Mouse (Mus musculus): Measurements from ENCODE around the gene Scn5a. TPM values are rescaled to one million over a fixed set of nuclear protein-coding genes. Genes with fewer than 3 reads are reported as not detected.

The Scn5a gene
- polyA plus RNA-seq, 1 experiment from 2014 or later, result 0.24 TPM

- Histone ChIP-seq H3K36me3 (ENCODE audit: control insufficient read depth, insufficient read depth, low read length) (peaks cover 8% of the 10 kb centered on the region), H3K4me3 (ENCODE audit: low read length) (peak within 1 kb of the TSS; percentile 85), H3K4me1 (ENCODE audit: control insufficient read depth, insufficient read depth, low read depth, low read length) (peaks cover 12% of the 10 kb centered on the region), H3K27ac (ENCODE audit: low read depth, low read length) (peak within 1 kb of the TSS; percentile 82), H3K27me3 (replicated peaks; ENCODE audit: control insufficient read depth, insufficient read depth, low read length) (no peaks in the 10 kb centered on the region), H3K9ac (ENCODE audit: low read depth, low read length) (peak within 1 kb of the TSS; percentile 89), H3K9me3 (ENCODE audit: control insufficient read depth, low read length) (no peaks in the 10 kb centered on the region), H3K4me2 (ENCODE audit: low read length) (peak within 1 kb of the TSS; percentile 86)
- under 1% methylated on average over 43 of the region's 52 CpGs for WGBS
- peak; percentile 92 for ATAC-seq
These were observed 133.9 kb downstream of the Scn5a start, which contains the start of gene Exog for GRCm38 (mm10) chr9:119444738-119445429. Gene Exog (plus strand): TSS chr9:119444943.

DNA sequence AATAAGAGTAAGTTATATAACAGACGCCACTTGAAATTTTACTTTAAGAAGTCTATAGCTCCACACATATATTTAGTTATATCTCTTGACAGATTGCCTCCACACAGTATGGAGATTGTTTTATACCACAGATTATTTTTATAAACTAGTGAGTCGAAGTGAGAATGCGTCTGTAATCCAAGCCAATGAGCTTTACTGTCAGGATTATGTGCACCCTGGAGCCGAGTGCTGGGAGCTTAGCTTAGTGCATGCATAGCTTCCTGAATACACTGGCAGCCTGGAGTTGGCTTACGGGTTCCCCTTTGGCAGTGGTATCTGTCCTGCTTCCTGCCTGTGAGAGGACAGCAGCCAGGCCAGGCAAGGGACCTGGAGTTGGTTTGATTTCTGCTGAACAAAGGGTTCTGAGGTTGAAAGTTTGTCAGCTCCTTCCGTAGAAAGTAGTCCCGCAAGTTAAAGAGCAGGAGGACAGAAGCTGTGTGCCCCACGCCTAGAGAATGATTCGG is 140.3 kb downstream of the Scn5a start:
- no peak overlapping the region for H3K27ac ChIP-seq (ENCODE audit: low read depth, low read length)
- H3K36me3 ChIP-seq (ENCODE audit: control insufficient read depth, insufficient read depth, low read length), result peaks cover 6% of the 10 kb centered on the region; the same call in 1 of the 2 replicates
- H3K4me1 ChIP-seq (ENCODE audit: control insufficient read depth, insufficient read depth, low read depth, low read length), result no peaks in the 10 kb centered on the region
- 90% methylated on average over 9 of the region's 9 CpGs for WGBS
- no peak overlapping the region for H3K9ac ChIP-seq (ENCODE audit: low read depth, low read length)
- ATAC-seq, result no peak
- H3K9me3 ChIP-seq (ENCODE audit: control insufficient read depth, low read length), result no peaks in the 10 kb centered on the region
- no peak overlapping the region for H3K4me3 ChIP-seq (ENCODE audit: low read length)
- no peak overlapping the region for H3K4me2 ChIP-seq (ENCODE audit: low read length)
- H3K27me3 ChIP-seq (replicated peaks; ENCODE audit: control insufficient read depth, insufficient read depth, low read length), result no peaks in the 10 kb centered on the region

- no peak overlapping the region for H3K4me3 ChIP-seq (ENCODE audit: low read length)
- peaks cover 8% of the 10 kb centered on the region; the same call in 1 of the 2 replicates for H3K36me3 ChIP-seq (ENCODE audit: control insufficient read depth, insufficient read depth, low read length)
- no peak overlapping the region for H3K4me2 ChIP-seq (ENCODE audit: low read length)
- WGBS, result 92% methylated on average over 12 of the region's 12 CpGs
- ATAC-seq, result no peak
- H3K4me1 ChIP-seq (ENCODE audit: control insufficient read depth, insufficient read depth, low read depth, low read length), result no peaks in the 10 kb centered on the region
- H3K27me3 ChIP-seq (replicated peaks; ENCODE audit: control insufficient read depth, insufficient read depth, low read length), result no peaks in the 10 kb centered on the region
- no peak overlapping the region for H3K27ac ChIP-seq (ENCODE audit: low read depth, low read length)
- no peaks in the 10 kb centered on the region for H3K9me3 ChIP-seq (ENCODE audit: control insufficient read depth, low read length)
- H3K9ac ChIP-seq (ENCODE audit: low read depth, low read length), result no peak overlapping the region
These were observed 140.8 kb downstream of the Scn5a start for GRCm38 (mm10) chr9:119438065-119438464.

DNA sequence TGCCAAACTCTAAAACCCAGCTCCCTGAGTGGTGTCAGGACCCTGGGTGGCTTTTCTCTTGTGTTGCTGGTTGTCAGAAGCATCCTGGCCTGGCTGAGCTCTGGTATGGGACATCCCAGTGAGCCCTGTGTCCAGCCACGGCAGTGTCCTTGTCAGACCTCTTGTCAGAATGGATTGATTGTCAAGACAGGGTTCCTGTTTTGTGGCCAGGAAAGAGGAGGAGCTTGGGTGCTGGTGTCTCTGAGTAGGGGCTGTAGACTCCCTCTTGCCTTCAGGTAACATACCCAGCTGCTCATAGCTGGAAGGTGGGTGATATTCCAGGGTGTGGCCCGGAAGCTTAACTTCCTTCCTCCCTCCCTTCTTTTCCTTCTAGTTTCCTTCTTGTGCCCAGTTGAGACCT is 143.0 kb downstream of the Scn5a start:
- Histone ChIP-seq H3K27ac (ENCODE audit: low read depth, low read length) (no peak overlapping the region), H3K9ac (ENCODE audit: low read depth, low read length) (no peak overlapping the region), H3K4me3 (ENCODE audit: low read length) (no peak overlapping the region), H3K4me1 (ENCODE audit: control insufficient read depth, insufficient read depth, low read depth, low read length) (no peaks in the 10 kb centered on the region), H3K27me3 (replicated peaks; ENCODE audit: control insufficient read depth, insufficient read depth, low read length) (no peaks in the 10 kb centered on the region), H3K9me3 (ENCODE audit: control insufficient read depth, low read length) (no peaks in the 10 kb centered on the region), H3K36me3 (ENCODE audit: control insufficient read depth, insufficient read depth, low read length) (peaks cover 19% of the 10 kb centered on the region; the same call in 1 of the 2 replicates), H3K4me2 (ENCODE audit: low read length) (no peak overlapping the region)
- WGBS, result 84% methylated on average over 2 of the region's 2 CpGs
- ATAC-seq, result no peak

Other genes starting within 250 kb of the Scn5a start
- gene Acaa1a, start 239.3 kb downstream of the Scn5a start, polyA plus RNA-seq (2015; fragmentation: Nextera tagmentation; extraction: Ambion mirVana), result 122 and 124 TPM in 2 replicates
- gene Myd88, start 237.6 kb downstream of the Scn5a start, polyA plus RNA-seq (2015; fragmentation: Nextera tagmentation; extraction: Ambion mirVana), result 6.6 and 6.7 TPM in 2 replicates
- gene Xylb, start 221.6 kb downstream of the Scn5a start, polyA plus RNA-seq (2015; fragmentation: Nextera tagmentation; extraction: Ambion mirVana), result 3.0 and 3.5 TPM in 2 replicates
- 0.08 TPM in 1 of 2 replicates, not detected in the other for gene Slc22a14, start 213.5 kb downstream of the Scn5a start, polyA plus RNA-seq (2015; fragmentation: Nextera tagmentation; extraction: Ambion mirVana)
- 17.3 and 28.2 TPM in 2 replicates for gene Acvr2b, start 176.9 kb downstream of the Scn5a start, polyA plus RNA-seq (2015; fragmentation: Nextera tagmentation; extraction: Ambion mirVana)
- gene Exog, start 134.1 kb downstream of the Scn5a start, polyA plus RNA-seq (2015; fragmentation: Nextera tagmentation; extraction: Ambion mirVana), result 48.7 and 49.4 TPM in 2 replicates
- gene Scn10a, start 140.3 kb upstream of the Scn5a start, polyA plus RNA-seq (2015; fragmentation: Nextera tagmentation; extraction: Ambion mirVana), result 0.53 and 0.81 TPM in 2 replicates
- gene Scn11a, start 246.4 kb upstream of the Scn5a start, polyA plus RNA-seq (2015; fragmentation: Nextera tagmentation; extraction: Ambion mirVana), result 0.35 and 0.46 TPM in 2 replicates

All from hindbrain, embryonic 16.5 days (tissue).